Mouse (Mus musculus) limb, embryonic 10.5 days (tissue): Measurements from ENCODE around the gene Trim38. TPM values are rescaled to one million over a fixed set of nuclear protein-coding genes. Genes with fewer than 3 reads are reported as not detected.
"Not testable (repeated sequence)": the region's sequence is repeated elsewhere in the genome, so short reads cannot be mapped to it uniquely, and the experiment has no call there.

Experiments used
- DNase-seq: peaks from one replicate; pipeline ENCODE4 v3.0.0-alpha.2; 2017; ENCODE audit warnings: low spot score
- H3K27ac ChIP-seq: fragments of 300-500 bp; sonication (generic); 2 replicates; pipeline ENCODE4 v1.5.1; 2016; ENCODE audit warnings: mild to moderate bottlenecking
- H3K27me3 ChIP-seq: fragments of 300-500 bp; sonication (generic); 2 replicates; pipeline ENCODE4 v1.6.1; 2016; ENCODE audit warnings: low read depth, mild to moderate bottlenecking; ENCODE audit not compliant: poor library complexity, severe bottlenecking
- H3K36me3 ChIP-seq: fragments of 300-500 bp; sonication (generic); 2 replicates; pipeline ENCODE4 v1.6.1; 2016; ENCODE audit warnings: mild to moderate bottlenecking, moderate library complexity
- H3K4me1 ChIP-seq: fragments of 300-500 bp; sonication (generic); 2 replicates; pipeline ENCODE4 v1.6.1; 2016
- H3K4me3 ChIP-seq: fragments of 300-500 bp; sonication (generic); 2 replicates; pipeline ENCODE4 v1.5.1; 2016; ENCODE audit warnings: mild to moderate bottlenecking, moderate library complexity
- H3K9me3 ChIP-seq: fragments of 300-500 bp; sonication (generic); replicated peaks from 2 replicates; pipeline ENCODE4 v1.6.1; 2016; ENCODE audit warnings: mild to moderate bottlenecking
- WGBS: fragments of 180-500 bp; shearing (Covaris S2); methylation state at CpG from one replicate; pipeline ENCODE4 v1.1.7; 2016; 5-methylcytosine and 5-hydroxymethylcytosine counted together
- polyA plus RNA-seq: library from polyadenylated mRNA; unstranded; fragments of >200 nt; fragmentation: Nextera tagmentation; extraction: Ambion mirVana; gene quantifications from 2 replicates; pipeline ENCODE4 v1.2.1, GENCODE M21; 2016

Trim38 gene
- polyA plus RNA-seq, 1 experiment from 2014 or later, result not detected

DNA sequence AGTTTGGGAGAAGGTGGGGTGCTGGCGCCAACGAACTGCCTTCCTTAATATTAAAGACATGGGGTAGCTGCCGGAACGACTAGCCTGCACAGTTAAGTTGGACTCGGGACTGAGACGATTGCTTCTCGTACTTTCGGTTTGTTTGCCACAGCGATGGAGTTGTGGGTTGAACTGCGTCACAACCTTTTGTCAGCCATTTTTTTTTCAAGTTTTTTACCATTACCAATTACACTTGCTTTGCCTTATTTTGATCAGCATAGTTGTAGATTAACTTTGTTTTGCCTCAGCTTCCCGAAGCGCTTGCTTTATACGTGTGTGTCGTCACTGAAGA is 29.8 kb upstream of the Trim38 start:
- WGBS, result 1% methylated on average over 14 of the region's 14 CpGs
- DNase-seq, result no peak

DNA sequence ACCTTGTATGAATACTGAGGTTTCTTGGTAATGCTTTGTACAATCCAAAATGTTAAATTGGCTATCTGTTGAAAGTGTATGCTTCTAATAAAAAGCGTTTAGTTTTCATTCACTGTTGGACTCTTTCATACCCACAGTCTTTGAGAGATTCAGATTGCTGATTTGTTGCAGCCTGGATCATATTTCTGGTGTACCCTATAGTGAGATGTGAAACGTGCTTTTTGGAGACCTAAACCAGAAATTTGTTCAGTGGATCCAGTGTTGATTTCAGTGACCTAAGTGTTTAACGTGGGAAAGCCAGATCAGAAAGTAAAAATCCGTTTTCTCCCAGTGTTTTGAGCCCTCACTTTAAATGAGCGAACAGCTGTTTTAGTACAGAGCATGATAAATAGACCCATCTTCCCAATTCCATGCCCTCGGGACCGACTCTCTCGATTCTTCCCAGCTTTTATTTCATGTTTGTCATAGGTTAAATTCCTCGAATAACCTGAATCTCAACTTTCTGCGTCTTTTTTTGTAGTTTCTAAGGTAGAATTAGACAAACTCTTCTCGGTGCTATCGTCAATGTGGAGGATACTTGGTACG is 29.4 kb upstream of the Trim38 start:
- H3K27ac ChIP-seq, result peak overlapping the region; percentile 96
- WGBS, result 30% methylated on average over 13 of the region's 13 CpGs
- no peaks in the 10 kb centered on the region for H3K36me3 ChIP-seq
- peaks cover 19% of the 10 kb centered on the region for H3K4me1 ChIP-seq
- peak overlapping the region; percentile 64 for H3K4me3 ChIP-seq
- no peaks in the 10 kb centered on the region for H3K9me3 ChIP-seq
- H3K27me3 ChIP-seq, result no peaks in the 10 kb centered on the region
- no peak for DNase-seq

More for the DNA sequence above, 29.8 kb upstream of the Trim38 start:
- Histone ChIP-seq H3K9me3 (no peaks in the 10 kb centered on the region), H3K36me3 (no peaks in the 10 kb centered on the region), H3K4me1 (peaks cover 19% of the 10 kb centered on the region), H3K4me3 (peak overlapping the region; percentile 64), H3K27ac (peak overlapping the region; percentile 96), H3K27me3 (no peaks in the 10 kb centered on the region)

DNA sequence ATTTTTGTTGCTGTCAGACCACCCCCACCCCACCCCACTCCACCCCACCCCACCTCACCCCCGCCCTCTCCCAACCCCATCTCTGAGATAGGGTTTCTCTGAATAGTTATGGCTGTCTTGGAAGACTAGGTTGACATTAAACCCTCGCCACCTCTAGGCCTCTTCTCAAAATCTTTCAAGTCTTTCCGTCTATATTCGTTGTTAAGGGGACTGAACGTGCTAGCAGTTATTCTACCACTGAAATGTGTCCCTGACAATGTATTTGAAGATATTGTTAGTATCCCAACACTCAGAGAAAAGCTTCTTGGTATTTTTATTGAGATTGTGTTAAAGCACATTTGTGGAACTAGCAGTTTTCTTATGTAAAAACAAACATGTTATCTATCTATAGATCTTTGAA is 28.8 kb upstream of the Trim38 start:
- no peak for DNase-seq
- Histone ChIP-seq H3K27ac (peak overlapping the region; percentile 96), H3K36me3 (no peaks in the 10 kb centered on the region), H3K4me1 (peaks cover 19% of the 10 kb centered on the region), H3K4me3 (peak overlapping the region; percentile 64), H3K9me3 (no peaks in the 10 kb centered on the region), H3K27me3 (no peaks in the 10 kb centered on the region)
- WGBS, result 65% methylated on average over 5 of the region's 5 CpGs

DNA sequence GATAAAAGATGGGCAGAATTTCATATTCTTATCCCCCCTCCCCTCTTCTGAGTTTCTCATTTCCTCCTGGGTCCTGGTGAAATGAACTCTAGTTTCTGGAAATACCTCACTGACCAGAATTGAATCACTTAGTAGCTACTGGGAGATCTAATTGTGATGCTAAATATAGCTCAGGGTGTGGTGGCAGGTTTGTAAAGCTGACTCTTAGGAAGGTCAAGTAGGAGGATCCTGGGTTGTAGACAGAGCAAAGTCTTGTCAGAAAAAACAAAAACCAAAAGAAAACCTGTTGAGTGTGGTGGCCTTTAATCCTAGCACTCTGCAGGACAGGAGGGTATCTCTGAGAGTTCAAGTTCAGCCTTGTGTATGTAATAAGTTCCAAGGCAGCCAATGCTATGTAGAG is 27.7 kb upstream of the Trim38 start:
- Histone ChIP-seq H3K4me1 (peaks cover 20% of the 10 kb centered on the region), H3K27ac (peak overlapping the region; percentile 48), H3K9me3 (no peaks in the 10 kb centered on the region), H3K27me3 (no peaks in the 10 kb centered on the region), H3K4me3 (no peak overlapping the region), H3K36me3 (no peaks in the 10 kb centered on the region)
- DNase-seq, result no peak

DNA sequence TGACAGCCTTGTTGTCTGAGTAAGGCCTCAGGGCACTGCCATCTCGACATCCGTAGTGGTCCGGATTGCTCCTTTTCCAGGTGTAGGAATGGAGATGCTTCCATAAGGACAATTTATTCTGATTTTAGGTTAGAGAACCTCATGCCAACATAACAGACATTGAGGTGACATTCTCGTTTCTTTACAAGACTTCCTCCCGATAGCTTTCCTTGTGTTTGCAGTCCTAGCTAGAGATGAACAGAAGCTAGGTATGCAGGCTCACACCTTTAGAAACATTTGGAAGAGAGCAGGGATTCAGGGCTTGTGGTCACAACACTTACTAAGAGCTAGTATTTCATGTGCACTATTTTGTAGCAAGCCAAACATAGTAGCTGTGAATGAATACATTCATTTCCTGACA is 26.5 kb upstream of the Trim38 start:
- WGBS, result 83% methylated on average over 5 of the region's 5 CpGs

DNA sequence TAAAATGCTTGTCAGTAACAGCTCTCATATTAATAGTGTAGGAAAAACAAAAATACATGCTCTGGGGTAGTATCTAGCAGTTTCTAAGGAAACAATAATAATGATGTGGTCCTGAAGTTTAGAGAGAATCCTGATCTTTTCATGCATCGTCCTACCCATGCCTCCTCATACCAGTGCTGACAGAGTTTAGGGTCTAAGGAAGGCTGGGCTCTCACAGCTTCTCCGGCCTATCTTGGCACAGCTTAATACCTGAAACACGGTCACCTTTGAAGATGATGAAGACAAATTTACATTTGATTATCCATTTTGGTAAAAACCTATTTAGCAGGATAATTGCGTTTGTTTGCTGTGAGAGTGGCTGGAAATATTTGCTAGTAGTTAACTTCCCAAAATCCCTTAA is 25.8 kb upstream of the Trim38 start:
- peaks cover 31% of the 10 kb centered on the region for H3K4me1 ChIP-seq
- no peak for DNase-seq
- no peaks in the 10 kb centered on the region for H3K36me3 ChIP-seq
- peak overlapping the region; percentile 98 for H3K27ac ChIP-seq
- peak overlapping the region; percentile 59 for H3K4me3 ChIP-seq
- no peaks in the 10 kb centered on the region for H3K27me3 ChIP-seq
- 53% methylated on average over 4 of the region's 4 CpGs for WGBS
- no peaks in the 10 kb centered on the region for H3K9me3 ChIP-seq

More for the DNA sequence above, 26.5 kb upstream of the Trim38 start:
- Histone ChIP-seq H3K27ac (peak overlapping the region; percentile 58), H3K4me3 (no peak overlapping the region), H3K9me3 (no peaks in the 10 kb centered on the region), H3K4me1 (peaks cover 25% of the 10 kb centered on the region), H3K27me3 (no peaks in the 10 kb centered on the region), H3K36me3 (no peaks in the 10 kb centered on the region)
- DNase-seq, result no peak

DNA sequence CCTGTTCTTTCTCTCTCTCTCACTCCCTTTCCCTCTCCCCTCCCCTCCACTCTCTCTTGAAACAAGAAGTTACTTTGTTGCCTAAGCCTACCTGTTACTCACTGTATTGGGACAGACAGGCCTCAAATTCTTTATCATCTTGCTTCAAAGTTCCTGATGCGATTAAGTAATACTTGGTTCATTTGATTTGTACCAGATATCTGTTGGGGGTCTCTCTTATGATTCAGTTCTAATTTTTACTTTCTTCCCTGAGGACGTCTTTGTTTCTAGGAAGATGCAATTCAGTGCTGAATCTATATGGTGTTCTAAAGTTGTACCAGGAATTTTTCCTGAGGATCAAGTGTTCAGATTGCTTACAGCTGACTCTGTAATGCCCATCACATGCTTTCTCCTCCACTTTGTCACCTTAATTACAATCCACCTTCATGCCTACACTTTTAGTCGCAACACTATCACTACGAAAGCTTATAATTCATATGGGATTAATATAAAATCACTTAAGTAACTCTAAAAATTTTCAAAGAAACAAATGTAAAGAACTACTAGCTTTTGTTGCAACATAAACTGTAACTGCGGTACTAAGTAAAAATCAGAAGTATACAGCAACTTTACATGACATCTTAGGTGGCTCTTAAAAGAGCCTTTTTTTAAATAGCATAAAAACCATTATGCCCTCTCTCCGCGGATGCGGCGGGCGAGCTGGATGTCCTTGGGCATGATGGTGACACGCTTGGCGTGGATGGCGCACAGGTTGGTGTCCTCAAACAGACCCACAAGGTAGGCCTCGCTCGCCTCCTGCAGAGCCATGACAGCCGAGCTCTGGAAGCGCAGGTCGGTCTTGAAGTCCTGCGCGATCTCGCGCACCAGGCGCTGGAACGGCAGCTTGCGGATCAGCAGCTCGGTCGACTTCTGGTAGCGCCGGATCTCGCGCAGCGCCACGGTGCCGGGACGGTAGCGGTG is 25.0 kb upstream of the Trim38 start:
- Histone ChIP-seq H3K4me3 (peak overlapping the region; percentile 59), H3K9me3 (no peaks in the 10 kb centered on the region), H3K27me3 (no peaks in the 10 kb centered on the region), H3K36me3 (no peaks in the 10 kb centered on the region), H3K27ac (peak overlapping the region; percentile 98), H3K4me1 (peaks cover 28% of the 10 kb centered on the region)
- DNase-seq, result no peak
- WGBS, result 2% methylated on average over 15 of the region's 36 CpGs

DNA sequence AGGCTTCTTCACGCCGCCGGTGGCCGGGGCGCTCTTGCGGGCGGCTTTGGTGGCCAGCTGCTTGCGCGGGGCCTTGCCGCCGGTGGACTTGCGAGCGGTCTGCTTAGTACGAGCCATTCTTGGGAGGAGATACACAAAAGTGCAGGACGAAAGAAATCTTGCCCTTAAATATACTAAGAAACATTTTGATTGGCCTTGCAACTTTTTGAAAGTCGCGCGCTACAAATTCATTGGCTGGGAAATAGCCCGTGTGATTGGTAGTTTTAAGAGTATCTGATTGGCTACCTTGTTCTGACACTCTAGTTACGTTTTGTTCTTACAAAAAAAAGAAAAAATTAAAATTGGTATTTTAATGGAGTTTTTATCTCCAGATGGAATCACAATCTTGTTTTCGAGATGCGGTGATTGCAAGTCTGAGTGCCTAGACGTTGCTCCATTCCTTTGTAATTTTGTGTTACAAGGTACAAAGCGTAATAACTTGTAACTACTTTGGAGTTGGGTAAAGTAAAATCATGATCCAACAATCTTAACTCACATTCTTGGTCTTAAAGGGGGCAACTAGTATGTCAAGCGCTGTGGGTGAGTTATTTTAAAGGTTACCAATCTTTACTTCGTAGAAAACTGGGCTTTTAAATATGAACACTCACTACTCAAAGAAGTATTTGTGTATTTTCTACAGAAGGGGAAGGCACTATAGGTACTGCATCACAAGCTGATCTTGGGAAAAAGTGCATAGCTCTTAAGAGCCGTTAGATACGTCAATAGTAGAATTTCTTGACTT is 24.1 kb upstream of the Trim38 start, which contains the start of gene Hist1h3c:
Hist1h3c (minus strand) TSS at position 222 of the 781 bp plus-strand sequence.
- no peaks in the 10 kb centered on the region for H3K36me3 ChIP-seq
- 1% methylated on average over 28 of the region's 28 CpGs for WGBS
- no peaks in the 10 kb centered on the region for H3K27me3 ChIP-seq
- H3K4me3 ChIP-seq, result peak within 1 kb of the TSS; percentile 59
- peak within 1 kb of the TSS; percentile 98 for H3K27ac ChIP-seq
- DNase-seq, result peak; percentile 76
- no peaks in the 10 kb centered on the region for H3K9me3 ChIP-seq
- H3K4me1 ChIP-seq, result peaks cover 25% of the 10 kb centered on the region

DNA sequence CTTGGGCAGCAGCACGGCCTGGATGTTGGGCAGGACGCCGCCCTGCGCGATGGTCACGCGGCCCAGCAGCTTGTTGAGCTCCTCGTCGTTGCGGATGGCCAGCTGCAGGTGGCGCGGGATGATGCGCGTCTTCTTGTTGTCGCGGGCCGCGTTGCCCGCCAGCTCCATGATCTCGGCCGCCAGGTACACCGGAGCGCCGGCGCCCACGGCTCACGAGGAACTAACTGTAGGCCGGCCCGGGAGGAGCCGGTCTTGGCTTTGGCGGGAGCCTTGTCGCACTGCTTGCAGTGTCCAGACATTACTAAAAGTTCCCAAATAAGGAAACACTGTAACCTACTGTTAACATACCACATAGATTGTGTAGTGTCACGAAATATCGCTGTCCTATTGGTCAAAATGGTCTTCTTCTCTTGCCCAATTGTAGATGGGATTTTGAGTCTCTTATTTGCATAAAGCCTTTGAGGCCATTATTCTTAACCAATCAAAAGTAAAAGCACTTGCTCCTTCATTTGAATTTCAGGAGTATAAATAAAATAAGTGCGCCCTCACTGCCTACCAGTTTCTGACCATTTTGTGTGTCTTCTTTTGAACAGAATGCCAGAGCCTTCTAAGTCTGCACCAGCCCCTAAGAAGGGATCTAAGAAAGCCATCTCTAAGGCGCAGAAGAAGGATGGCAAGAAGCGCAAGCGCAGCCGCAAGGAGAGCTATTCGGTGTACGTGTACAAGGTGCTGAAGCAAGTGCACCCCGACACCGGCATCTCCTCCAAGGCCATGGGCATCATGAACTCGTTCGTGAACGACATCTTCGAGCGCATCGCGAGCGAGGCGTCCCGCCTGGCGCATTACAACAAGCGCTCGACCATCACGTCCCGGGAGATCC is 23.3 kb upstream of the Trim38 start, which contains the start of gene Hist1h2bb:
Hist1h2bb (plus strand) TSS at position 534 of the 880 bp plus-strand sequence.
- H3K27ac ChIP-seq, result peak within 1 kb of the TSS; percentile 98
- WGBS, result under 1% methylated on average over 46 of the region's 58 CpGs

DNA sequence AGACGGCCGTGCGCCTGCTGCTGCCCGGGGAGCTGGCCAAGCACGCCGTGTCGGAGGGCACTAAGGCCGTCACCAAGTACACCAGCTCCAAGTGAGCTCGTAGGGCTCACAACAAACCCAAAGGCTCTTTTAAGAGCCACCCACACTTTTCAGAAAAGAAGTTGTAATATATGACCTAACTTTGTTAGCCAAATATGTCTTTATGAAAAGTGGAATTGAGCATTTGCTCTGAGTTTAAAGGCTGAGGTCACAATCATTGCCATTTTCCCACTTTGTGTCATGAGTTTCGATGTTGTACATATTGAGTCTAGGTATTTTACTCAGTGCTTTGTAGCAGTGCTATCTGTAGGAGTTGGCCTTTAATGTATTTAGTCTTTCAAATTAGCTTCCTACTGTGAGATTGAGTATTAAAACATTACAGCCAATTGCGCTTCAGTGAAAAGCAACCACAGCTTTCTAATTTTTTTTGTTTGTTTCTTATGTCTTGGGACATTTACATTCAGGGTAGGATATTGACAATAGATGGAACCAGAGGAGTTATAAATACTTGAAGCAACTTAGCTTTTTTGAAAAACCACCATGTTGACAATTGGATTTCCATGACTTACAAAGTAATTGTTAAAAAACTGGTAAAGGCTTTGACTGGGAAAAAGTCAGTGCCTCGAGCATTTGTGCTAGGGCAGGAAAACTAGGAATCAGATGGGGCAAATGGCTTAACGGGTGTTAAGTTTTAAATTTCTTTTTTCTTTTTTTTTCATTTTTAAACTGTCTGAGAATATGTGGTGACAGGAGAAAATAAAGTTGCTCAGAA is 22.4 kb upstream of the Trim38 start:
- peak; percentile 48 for DNase-seq
- H3K27ac ChIP-seq, result peak overlapping the region; percentile 98
- H3K9me3 ChIP-seq, result no peaks in the 10 kb centered on the region
- H3K4me1 ChIP-seq, result peaks cover 21% of the 10 kb centered on the region
- H3K4me3 ChIP-seq, result peak overlapping the region; percentile 59
- no peaks in the 10 kb centered on the region for H3K27me3 ChIP-seq
- WGBS, result 5% methylated on average over 13 of the region's 13 CpGs
- no peaks in the 10 kb centered on the region for H3K36me3 ChIP-seq

More for the DNA sequence above, 23.3 kb upstream of the Trim38 start, which contains the start of gene Hist1h2bb:
- H3K27me3 ChIP-seq, H3K36me3 ChIP-seq, H3K9me3 ChIP-seq: not testable (repeated sequence)
- peak; percentile 83 for DNase-seq
- peak within 1 kb of the TSS; percentile 59 for H3K4me3 ChIP-seq
- peaks cover 21% of the 10 kb centered on the region for H3K4me1 ChIP-seq

DNA sequence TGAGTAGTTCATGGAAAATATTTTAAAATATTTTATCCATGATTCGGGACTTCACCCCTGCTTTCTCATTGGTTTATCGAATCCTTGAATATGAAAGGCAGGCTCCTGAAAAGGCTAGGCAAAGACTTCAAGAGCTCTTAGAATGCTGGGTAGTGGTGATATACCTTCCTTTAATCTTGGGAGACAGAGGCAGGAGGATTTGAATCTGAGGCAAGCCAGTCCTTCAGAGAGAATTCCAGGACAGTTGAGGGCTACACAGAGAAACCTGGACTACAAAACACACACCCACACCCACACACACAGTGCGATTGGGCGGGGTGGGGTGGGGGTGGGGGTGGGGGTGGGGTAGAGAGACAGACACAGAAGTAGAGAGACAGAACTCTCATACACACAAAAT is 21.8 kb upstream of the Trim38 start:
- peak; percentile 42 for DNase-seq
- peaks cover 21% of the 10 kb centered on the region for H3K4me1 ChIP-seq
- peak overlapping the region; percentile 98 for H3K27ac ChIP-seq
- no peaks in the 10 kb centered on the region for H3K9me3 ChIP-seq
- no peaks in the 10 kb centered on the region for H3K27me3 ChIP-seq
- H3K4me3 ChIP-seq, result peak overlapping the region; percentile 59
- no peaks in the 10 kb centered on the region for H3K36me3 ChIP-seq
- 14% methylated on average over 4 of the region's 4 CpGs for WGBS
